Mouse (Mus musculus): ENCODE measurements around the gene Cdk17. TPM values are rescaled to one million over a fixed set of nuclear protein-coding genes. Genes with fewer than 3 reads are reported as not detected.

Cdk17 gene
- polyA plus RNA-seq (2014; fragmentation: Nextera tagmentation; extraction: Ambion mirVana): 17.0 and 24.8 TPM in 2 replicates

DNA sequence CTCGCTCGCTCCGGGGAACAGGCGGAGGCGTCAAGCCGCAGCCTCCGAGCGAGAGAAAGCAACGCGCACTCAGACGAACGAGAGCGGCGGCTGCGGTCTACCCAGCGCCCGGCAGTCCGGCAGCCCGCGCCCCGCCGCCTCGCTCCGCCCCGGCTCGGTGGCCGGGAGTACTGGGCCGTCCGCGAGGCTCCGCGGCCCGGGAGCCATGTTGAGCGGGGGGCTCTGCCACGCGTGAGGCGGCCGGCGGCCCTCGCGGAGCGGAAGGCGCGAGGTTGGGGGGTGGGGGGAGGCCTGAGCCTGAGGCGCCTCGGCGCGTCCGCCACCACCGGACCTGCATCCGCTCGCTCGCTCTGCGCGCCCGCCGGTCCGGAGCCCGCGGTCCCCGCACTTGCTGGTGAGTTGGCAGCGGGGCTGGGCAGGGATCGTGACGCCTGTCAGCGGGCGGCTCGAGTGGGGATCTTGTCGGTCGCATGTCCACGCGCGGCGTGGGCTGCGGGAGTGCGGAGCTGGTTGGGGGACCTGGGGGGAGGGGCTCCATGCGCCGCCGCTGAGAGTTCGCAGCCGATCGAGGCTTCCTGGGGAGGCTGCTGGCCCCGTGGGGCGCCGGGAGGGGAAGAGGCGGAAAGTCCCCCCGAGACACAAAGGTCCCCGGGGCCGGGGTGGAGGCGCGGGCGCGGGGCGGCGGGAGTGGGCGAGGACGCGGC lies at the start of gene Cdk17:
Gene Cdk17, plus strand, starts transcription at position 69 of the 704 bp plus-strand sequence.
- peak; percentile 73 for ATAC-seq (ENCODE audit: low FRiP score, low TSS enrichment)
- under 1% methylated on average over 94 of the region's 97 CpGs for WGBS
- Histone ChIP-seq H3K4me1 (ENCODE audit: control insufficient read depth, insufficient read depth, low read length) (peaks cover 13% of the 10 kb centered on the region), H3K4me2 (replicated peaks; ENCODE audit: low read depth, low read length) (peak within 1 kb of the TSS; percentile 67), H3K4me3 (ENCODE audit: low read length) (peak within 1 kb of the TSS; percentile 97), H3K27ac (ENCODE audit: low read depth, low read length) (peak within 1 kb of the TSS; percentile 99), H3K9me3 (ENCODE audit: control insufficient read depth, low read length) (no peaks in the 10 kb centered on the region), H3K9ac (ENCODE audit: low read depth, low read length) (peak within 1 kb of the TSS; percentile 97), H3K36me3 (ENCODE audit: control insufficient read depth, insufficient read depth, low read length) (no peaks in the 10 kb centered on the region), H3K27me3 (ENCODE audit: control insufficient read depth, insufficient read depth, low read length) (no peaks in the 10 kb centered on the region)

DNA sequence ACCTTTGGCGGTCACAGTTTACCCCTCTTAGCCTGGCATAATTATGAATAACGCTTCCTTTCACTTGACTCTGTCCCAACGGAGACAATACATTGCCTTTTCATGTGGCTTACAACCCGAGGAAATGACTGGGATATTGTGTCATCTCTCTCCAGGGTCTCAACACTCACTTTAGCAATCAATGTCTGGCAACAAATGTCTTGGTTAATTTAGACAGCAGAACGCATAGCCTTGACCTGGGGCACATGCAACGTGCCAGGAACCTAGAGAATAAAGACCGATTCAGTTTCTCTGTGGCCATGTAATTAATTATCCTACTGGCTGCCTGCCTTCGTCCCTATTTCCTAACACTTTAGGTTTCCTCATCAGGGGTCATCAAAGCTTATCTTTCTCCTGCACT lies 49.3 kb upstream of the Cdk17 start:
- ATAC-seq (ENCODE audit: low FRiP score, low TSS enrichment): no peak
- H3K9me3 ChIP-seq (ENCODE audit: control insufficient read depth, low read length): no peaks in the 10 kb centered on the region
- H3K36me3 ChIP-seq (ENCODE audit: control insufficient read depth, insufficient read depth, low read length): no peaks in the 10 kb centered on the region
- no peaks in the 10 kb centered on the region for H3K4me1 ChIP-seq (ENCODE audit: control insufficient read depth, insufficient read depth, low read length)
- 64% methylated on average over 8 of the region's 8 CpGs for WGBS
- H3K27ac ChIP-seq (ENCODE audit: low read depth, low read length): no peak overlapping the region
- H3K27me3 ChIP-seq (ENCODE audit: control insufficient read depth, insufficient read depth, low read length): no peaks in the 10 kb centered on the region
- no peak overlapping the region for H3K9ac ChIP-seq (ENCODE audit: low read depth, low read length)
- H3K4me2 ChIP-seq (replicated peaks; ENCODE audit: low read depth, low read length): no peak overlapping the region
- H3K4me3 ChIP-seq (ENCODE audit: low read length): no peak overlapping the region

DNA sequence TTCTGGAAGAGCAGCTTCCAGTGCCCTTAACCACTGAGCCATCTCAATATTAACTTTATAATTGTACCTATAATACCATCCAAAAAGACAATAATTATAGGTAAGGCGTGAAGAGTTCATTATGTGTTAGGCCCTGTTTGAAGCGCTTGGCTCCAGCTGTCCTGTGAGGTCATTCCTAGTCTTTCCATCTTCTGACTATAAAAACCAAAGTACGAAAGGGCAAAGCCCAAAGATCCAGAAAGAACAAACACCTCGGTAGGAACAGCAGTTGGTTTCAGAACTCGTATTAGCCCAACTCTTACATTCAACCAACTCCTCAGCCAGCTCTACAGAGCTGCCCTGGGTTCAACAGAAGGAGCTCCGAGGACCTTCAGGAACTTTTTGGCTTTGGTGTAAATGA lies 48.7 kb upstream of the Cdk17 start:
- H3K4me1 ChIP-seq (ENCODE audit: control insufficient read depth, insufficient read depth, low read length): no peaks in the 10 kb centered on the region
- 93% methylated on average over 6 of the region's 6 CpGs for WGBS
- no peak overlapping the region for H3K4me3 ChIP-seq (ENCODE audit: low read length)
- ATAC-seq (ENCODE audit: low FRiP score, low TSS enrichment): no peak
- no peak overlapping the region for H3K4me2 ChIP-seq (replicated peaks; ENCODE audit: low read depth, low read length)
- no peaks in the 10 kb centered on the region for H3K9me3 ChIP-seq (ENCODE audit: control insufficient read depth, low read length)
- H3K9ac ChIP-seq (ENCODE audit: low read depth, low read length): no peak overlapping the region
- H3K27ac ChIP-seq (ENCODE audit: low read depth, low read length): no peak overlapping the region
- no peaks in the 10 kb centered on the region for H3K36me3 ChIP-seq (ENCODE audit: control insufficient read depth, insufficient read depth, low read length)
- H3K27me3 ChIP-seq (ENCODE audit: control insufficient read depth, insufficient read depth, low read length): no peaks in the 10 kb centered on the region

- ATAC-seq (ENCODE audit: low FRiP score, low TSS enrichment): no peak
- H3K4me1 ChIP-seq (ENCODE audit: control insufficient read depth, insufficient read depth, low read length): no peaks in the 10 kb centered on the region
- H3K27me3 ChIP-seq (ENCODE audit: control insufficient read depth, insufficient read depth, low read length): no peaks in the 10 kb centered on the region
- no peak overlapping the region for H3K4me3 ChIP-seq (ENCODE audit: low read length)
- no peak overlapping the region for H3K27ac ChIP-seq (ENCODE audit: low read depth, low read length)
- H3K36me3 ChIP-seq (ENCODE audit: control insufficient read depth, insufficient read depth, low read length): no peaks in the 10 kb centered on the region
- H3K9ac ChIP-seq (ENCODE audit: low read depth, low read length): no peak overlapping the region
- 85% methylated on average over 8 of the region's 8 CpGs for WGBS
- no peak overlapping the region for H3K4me2 ChIP-seq (replicated peaks; ENCODE audit: low read depth, low read length)
- 0 out of 2 replicates have a peak, but pooled peaks cover 3% of the 10 kb centered on the region for H3K9me3 ChIP-seq (ENCODE audit: control insufficient read depth, low read length)
Measured at GRCm38 (mm10) chr10:93113968-93114367, 46.7 kb upstream of the Cdk17 start.

- Histone ChIP-seq H3K36me3 (ENCODE audit: control insufficient read depth, insufficient read depth, low read length) (no peaks in the 10 kb centered on the region), H3K4me2 (replicated peaks; ENCODE audit: low read depth, low read length) (no peak overlapping the region), H3K27me3 (ENCODE audit: control insufficient read depth, insufficient read depth, low read length) (no peaks in the 10 kb centered on the region), H3K4me3 (ENCODE audit: low read length) (no peak overlapping the region), H3K9me3 (ENCODE audit: control insufficient read depth, low read length) (0 out of 2 replicates have a peak, but pooled peaks cover 3% of the 10 kb centered on the region), H3K9ac (ENCODE audit: low read depth, low read length) (no peak overlapping the region), H3K27ac (ENCODE audit: low read depth, low read length) (no peak overlapping the region), H3K4me1 (ENCODE audit: control insufficient read depth, insufficient read depth, low read length) (no peaks in the 10 kb centered on the region)
- 76% methylated on average over 1 of the region's 1 CpGs for WGBS
- no peak for ATAC-seq (ENCODE audit: low FRiP score, low TSS enrichment)
Measured at GRCm38 (mm10) chr10:93114782-93115181, 45.9 kb upstream of the Cdk17 start.

GRCm38 (mm10) chr10:93115743-93116142 lies 44.9 kb upstream of the Cdk17 start:
- no peak overlapping the region for H3K4me2 ChIP-seq (replicated peaks; ENCODE audit: low read depth, low read length)
- 0 out of 2 replicates have a peak, but pooled peaks cover 3% of the 10 kb centered on the region for H3K9me3 ChIP-seq (ENCODE audit: control insufficient read depth, low read length)
- WGBS: 97% methylated on average over 1 of the region's 1 CpGs
- no peaks in the 10 kb centered on the region for H3K4me1 ChIP-seq (ENCODE audit: control insufficient read depth, insufficient read depth, low read length)
- H3K27ac ChIP-seq (ENCODE audit: low read depth, low read length): no peak overlapping the region
- no peak overlapping the region for H3K4me3 ChIP-seq (ENCODE audit: low read length)
- no peak for ATAC-seq (ENCODE audit: low FRiP score, low TSS enrichment)
- H3K9ac ChIP-seq (ENCODE audit: low read depth, low read length): no peak overlapping the region
- H3K36me3 ChIP-seq (ENCODE audit: control insufficient read depth, insufficient read depth, low read length): no peaks in the 10 kb centered on the region
- H3K27me3 ChIP-seq (ENCODE audit: control insufficient read depth, insufficient read depth, low read length): no peaks in the 10 kb centered on the region

DNA sequence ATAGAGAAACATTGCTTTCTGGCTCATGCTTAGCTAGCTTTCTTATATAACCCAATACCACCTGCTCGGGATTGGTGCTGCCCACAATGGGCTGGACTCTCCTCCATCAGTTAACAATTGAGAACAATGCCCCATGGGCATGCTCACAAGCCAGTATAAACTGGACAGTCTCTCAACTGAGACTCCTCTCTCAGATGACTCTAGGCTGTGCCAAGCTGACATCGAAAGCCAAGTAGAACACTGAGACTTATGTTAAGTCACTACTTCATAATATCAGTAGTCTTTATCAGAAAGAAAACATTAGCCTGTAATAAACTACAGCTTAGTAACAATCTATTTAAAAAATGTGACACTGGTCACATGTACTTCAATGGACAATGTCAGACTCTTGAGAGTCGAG lies 44.0 kb upstream of the Cdk17 start:
- Histone ChIP-seq H3K9me3 (ENCODE audit: control insufficient read depth, low read length) (0 out of 2 replicates have a peak, but pooled peaks cover 3% of the 10 kb centered on the region), H3K4me3 (ENCODE audit: low read length) (no peak overlapping the region), H3K36me3 (ENCODE audit: control insufficient read depth, insufficient read depth, low read length) (no peaks in the 10 kb centered on the region), H3K4me1 (ENCODE audit: control insufficient read depth, insufficient read depth, low read length) (no peaks in the 10 kb centered on the region), H3K27ac (ENCODE audit: low read depth, low read length) (no peak overlapping the region), H3K27me3 (ENCODE audit: control insufficient read depth, insufficient read depth, low read length) (no peaks in the 10 kb centered on the region), H3K4me2 (replicated peaks; ENCODE audit: low read depth, low read length) (no peak overlapping the region), H3K9ac (ENCODE audit: low read depth, low read length) (no peak overlapping the region)
- no peak for ATAC-seq (ENCODE audit: low FRiP score, low TSS enrichment)
- WGBS: 79% methylated on average over 3 of the region's 3 CpGs

DNA sequence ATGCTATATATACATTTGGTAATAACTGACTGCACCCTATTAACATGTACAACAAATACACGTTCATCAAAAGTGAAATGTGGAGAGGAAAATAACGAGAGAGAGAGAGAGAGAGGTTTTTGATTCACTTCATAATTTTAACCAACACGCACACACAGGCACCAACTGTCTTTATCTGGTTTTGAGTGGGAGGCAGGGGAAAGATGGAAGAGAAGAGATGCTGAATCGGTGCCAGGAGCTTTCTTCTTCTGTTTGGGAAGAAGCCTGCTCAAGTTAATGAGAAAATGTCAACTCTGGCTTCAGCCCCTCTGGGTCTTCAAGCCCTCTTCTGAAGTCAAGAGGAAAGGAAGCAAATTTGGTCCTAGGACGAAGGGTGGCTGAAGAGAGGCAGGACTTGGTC lies 40.9 kb upstream of the Cdk17 start:
- WGBS: 75% methylated on average over 5 of the region's 5 CpGs
- H3K9ac ChIP-seq (ENCODE audit: low read depth, low read length): no peak overlapping the region
- H3K27ac ChIP-seq (ENCODE audit: low read depth, low read length): no peak overlapping the region
- no peaks in the 10 kb centered on the region for H3K27me3 ChIP-seq (ENCODE audit: control insufficient read depth, insufficient read depth, low read length)
- no peak overlapping the region for H3K4me3 ChIP-seq (ENCODE audit: low read length)
- H3K36me3 ChIP-seq (ENCODE audit: control insufficient read depth, insufficient read depth, low read length): no peaks in the 10 kb centered on the region
- ATAC-seq (ENCODE audit: low FRiP score, low TSS enrichment): no peak
- no peak overlapping the region for H3K4me2 ChIP-seq (replicated peaks; ENCODE audit: low read depth, low read length)
- no peaks in the 10 kb centered on the region for H3K4me1 ChIP-seq (ENCODE audit: control insufficient read depth, insufficient read depth, low read length)
- 0 out of 2 replicates have a peak, but pooled peaks cover 3% of the 10 kb centered on the region for H3K9me3 ChIP-seq (ENCODE audit: control insufficient read depth, low read length)

- H3K27ac ChIP-seq (ENCODE audit: low read depth, low read length): no peak overlapping the region
- H3K4me1 ChIP-seq (ENCODE audit: control insufficient read depth, insufficient read depth, low read length): no peaks in the 10 kb centered on the region
- H3K4me3 ChIP-seq (ENCODE audit: low read length): no peak overlapping the region
- H3K27me3 ChIP-seq (ENCODE audit: control insufficient read depth, insufficient read depth, low read length): no peaks in the 10 kb centered on the region
- ATAC-seq (ENCODE audit: low FRiP score, low TSS enrichment): no peak
- no peak overlapping the region for H3K4me2 ChIP-seq (replicated peaks; ENCODE audit: low read depth, low read length)
- WGBS: 93% methylated on average over 6 of the region's 6 CpGs
- H3K36me3 ChIP-seq (ENCODE audit: control insufficient read depth, insufficient read depth, low read length): no peaks in the 10 kb centered on the region
- 0 out of 2 replicates have a peak, but pooled peaks cover 3% of the 10 kb centered on the region for H3K9me3 ChIP-seq (ENCODE audit: control insufficient read depth, low read length)
- no peak overlapping the region for H3K9ac ChIP-seq (ENCODE audit: low read depth, low read length)
Measured at GRCm38 (mm10) chr10:93121262-93121860, 39.3 kb upstream of the Cdk17 start.

Measured in kidney, embryonic 14.5 days (tissue).